Mouse (Mus musculus) embryonic fibroblast, embryonic 13.5 days (primary cell): ENCODE data around the gene L3hypdh.

Experiments
- CTCF ChIP-seq: IDR thresholded peaks from 2 replicates; pipeline ENCODE4 v1.5.1; 2011; ENCODE audit warnings: mild to moderate bottlenecking, control low read depth, low read length, moderate library complexity, borderline replicate concordance; ENCODE audit not compliant: insufficient read depth
- POLR2A ChIP-seq: IDR thresholded peaks from 2 replicates; pipeline ENCODE4 v1.6.1; 2011; ENCODE audit warnings: low read depth, mild to moderate bottlenecking, control low read depth, low read length, moderate library complexity

DNA sequence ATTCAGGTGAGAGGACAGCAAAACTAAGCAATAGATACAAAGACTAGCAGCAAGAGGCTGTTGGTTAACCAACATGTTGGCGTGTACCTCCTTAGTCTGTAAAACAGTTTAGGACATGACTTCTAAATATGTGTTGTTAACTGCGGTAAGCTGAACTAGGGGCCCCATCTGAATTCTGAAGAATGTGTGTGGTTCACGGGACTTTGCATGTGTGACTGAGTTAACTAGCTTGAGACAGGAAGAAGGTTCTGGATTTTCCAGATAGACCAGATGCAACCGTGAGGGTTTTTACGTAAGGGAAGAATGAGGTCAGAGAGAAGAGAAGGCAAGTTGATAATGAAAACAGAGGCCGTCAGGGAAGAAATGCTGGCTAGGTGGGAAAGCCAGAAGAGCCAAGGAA is 48.2 kb downstream of the L3hypdh start:
- TF ChIP-seq CTCF = no peak
- no peak for TF ChIP-seq POLR2A
